Mouse (Mus musculus) activated CD4-positive, CD25-positive, alpha-beta regulatory T cell, adult 4 months (primary cell): ENCODE data around the gene Atp11a. TPM values are rescaled to one million over a fixed set of nuclear protein-coding genes. Genes with fewer than 3 reads are reported as not detected.

Experiments used
- ATAC-seq: one replicate; pipeline ENCODE4 v1.8.0; 2017
- polyA plus RNA-seq, 2 experiments: library from polyadenylated mRNA; unstranded; fragments of 100-300 nt; shearing (Covaris generic); gene quantifications; one replicate each; pipeline ENCODE4 v1.2.1; 2017

Atp11a gene
- polyA plus RNA-seq, 2 experiments from 2014 or later, result 4.4 to 5.2 TPM

- ATAC-seq, result no peak
These were observed 158.6 kb downstream of the Atp11a start for GRCm38 (mm10) chr8:12915187-12916006.

- ATAC-seq, result no peak
These were observed 159.5 kb downstream of the Atp11a start for GRCm38 (mm10) chr8:12916156-12916900.

GRCm38 (mm10) chr8:12917029-12917428, 160.2 kb downstream of the Atp11a start:
- ATAC-seq, result no peak

- no peak for ATAC-seq
These were observed 161.0 kb downstream of the Atp11a start for GRCm38 (mm10) chr8:12917831-12918230.

Other genes with a start within 250 kb of the Atp11a start
- gene Spaca7, start 184.0 kb upstream of the Atp11a start, polyA plus RNA-seq, result not detected
- 10 to 100 TPM; 40.4 to 42.8 TPM for gene Tubgcp3, start 84.8 kb upstream of the Atp11a start, polyA plus RNA-seq
- under 1 TPM in 1 of 2 experiments, not detected in 1; 0.40 TPM for gene Mcf2l, start 116.8 kb downstream of the Atp11a start, polyA plus RNA-seq